Mouse (Mus musculus): ENCODE results near the gene Ablim2. TPM values are rescaled to one million over a fixed set of nuclear protein-coding genes. Genes with fewer than 3 reads are reported as not detected.

Ablim2 gene
- polyA plus RNA-seq, 2 experiments, result 0.16 TPM; not detected in 1

DNA sequence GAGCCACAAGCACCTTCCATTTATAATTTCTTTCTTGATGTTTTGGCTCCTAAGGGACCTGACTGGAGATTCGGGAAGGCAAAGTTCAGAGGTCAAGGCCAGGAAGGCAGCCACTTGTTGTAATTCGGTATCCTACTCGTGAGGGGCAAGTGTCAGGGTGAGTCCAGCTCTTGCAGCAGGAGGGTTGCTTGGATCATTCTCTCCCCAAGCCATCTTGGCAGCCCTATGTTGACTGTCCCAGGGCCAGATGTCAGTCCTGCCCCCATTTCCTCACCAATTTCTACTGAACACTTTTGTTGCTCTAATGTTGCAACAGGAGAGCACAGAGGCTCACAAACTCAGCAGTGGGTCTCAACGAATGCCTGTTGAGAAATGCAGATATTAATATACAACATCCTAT, 140.4 kb downstream of the Ablim2 start:
- Histone ChIP-seq H3K36me3 (replicated peaks; ENCODE audit: control insufficient read depth, insufficient read depth, low read depth) (no peaks in the 10 kb centered on the region), H3K9ac (replicated peaks) (no peak overlapping the region), H3K27ac (no peak overlapping the region), H3K4me3 (ENCODE audit: insufficient read depth in 1 of 2, low read depth in 2 of 2, low read length in 2 of 2) (no peak overlapping the region), H3K27me3 (ENCODE audit: control insufficient read depth, insufficient read depth, low read length) (peaks cover 15% of the 10 kb centered on the region), H3K4me2 (ENCODE audit: low read depth) (no peak overlapping the region), H3K4me1 (replicated peaks; ENCODE audit: control insufficient read depth in 2 of 2, insufficient read depth in 2 of 2, low read length in 1 of 2) (peaks cover 0 to 4% of the 10 kb centered on the region in 2 experiments; a peak in 1 of 4 replicates), H3K9me3 (ENCODE audit: control insufficient read depth, low read length) (no peaks in the 10 kb centered on the region)
- 55% methylated on average over 4 of the region's 4 CpGs for WGBS (ENCODE audit: insufficient replicate concordance)
- ATAC-seq (ENCODE audit: insufficient read depth), result no peak
- TF ChIP-seq EP300 (IDR thresholded peaks at IDR 0.05; ENCODE audit: low read depth) (no peak), CTCF (IDR thresholded peaks at IDR 0.05; ENCODE audit: low read depth) (no peak)
- DNase-seq (ENCODE audit: low read depth in 3 of 3, low spot score in 3 of 3), result no peak

DNA sequence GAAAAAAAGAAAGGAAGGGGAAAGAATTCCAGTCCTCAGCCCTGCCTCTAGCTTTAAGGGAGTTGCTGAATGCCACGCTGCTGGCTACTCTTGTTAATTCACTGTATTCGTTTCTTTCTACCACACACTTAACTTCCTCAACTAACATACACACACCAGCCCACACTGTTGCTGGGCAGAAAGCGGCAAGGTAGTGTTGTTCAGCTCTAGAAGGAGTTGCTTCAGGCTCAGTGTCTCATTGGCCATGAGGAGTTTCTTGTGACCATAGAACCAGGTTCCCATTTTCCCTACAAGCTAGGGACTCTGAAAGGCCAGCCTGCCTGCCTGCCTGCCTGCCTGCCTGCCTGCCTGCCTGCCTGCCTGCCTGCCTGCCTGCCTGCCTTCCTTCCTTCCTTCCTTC, 141.3 kb downstream of the Ablim2 start:
- Histone ChIP-seq H3K4me2 (ENCODE audit: low read depth) (no peak overlapping the region), H3K27ac (no peak overlapping the region), H3K9me3 (ENCODE audit: control insufficient read depth, low read length) (no peaks in the 10 kb centered on the region), H3K9ac (replicated peaks) (no peak overlapping the region), H3K4me3 (ENCODE audit: insufficient read depth in 1 of 2, low read depth in 2 of 2, low read length in 2 of 2) (no peak overlapping the region), H3K36me3 (replicated peaks; ENCODE audit: control insufficient read depth, insufficient read depth, low read depth) (no peaks in the 10 kb centered on the region), H3K27me3 (ENCODE audit: control insufficient read depth, insufficient read depth, low read length) (peaks cover 9% of the 10 kb centered on the region), H3K4me1 (replicated peaks; ENCODE audit: control insufficient read depth in 2 of 2, insufficient read depth in 2 of 2, low read length in 1 of 2) (peaks cover 0 to 4% of the 10 kb centered on the region in 2 experiments; a peak in 1 of 4 replicates)
- WGBS (ENCODE audit: insufficient replicate concordance), result 53% methylated on average over 3 of the region's 3 CpGs
- TF ChIP-seq EP300 (IDR thresholded peaks at IDR 0.05; ENCODE audit: low read depth) (no peak), CTCF (IDR thresholded peaks at IDR 0.05; ENCODE audit: low read depth) (no peak)
- DNase-seq (ENCODE audit: low read depth in 3 of 3, low spot score in 3 of 3), result no peak
- ATAC-seq (ENCODE audit: insufficient read depth), result no peak

DNA sequence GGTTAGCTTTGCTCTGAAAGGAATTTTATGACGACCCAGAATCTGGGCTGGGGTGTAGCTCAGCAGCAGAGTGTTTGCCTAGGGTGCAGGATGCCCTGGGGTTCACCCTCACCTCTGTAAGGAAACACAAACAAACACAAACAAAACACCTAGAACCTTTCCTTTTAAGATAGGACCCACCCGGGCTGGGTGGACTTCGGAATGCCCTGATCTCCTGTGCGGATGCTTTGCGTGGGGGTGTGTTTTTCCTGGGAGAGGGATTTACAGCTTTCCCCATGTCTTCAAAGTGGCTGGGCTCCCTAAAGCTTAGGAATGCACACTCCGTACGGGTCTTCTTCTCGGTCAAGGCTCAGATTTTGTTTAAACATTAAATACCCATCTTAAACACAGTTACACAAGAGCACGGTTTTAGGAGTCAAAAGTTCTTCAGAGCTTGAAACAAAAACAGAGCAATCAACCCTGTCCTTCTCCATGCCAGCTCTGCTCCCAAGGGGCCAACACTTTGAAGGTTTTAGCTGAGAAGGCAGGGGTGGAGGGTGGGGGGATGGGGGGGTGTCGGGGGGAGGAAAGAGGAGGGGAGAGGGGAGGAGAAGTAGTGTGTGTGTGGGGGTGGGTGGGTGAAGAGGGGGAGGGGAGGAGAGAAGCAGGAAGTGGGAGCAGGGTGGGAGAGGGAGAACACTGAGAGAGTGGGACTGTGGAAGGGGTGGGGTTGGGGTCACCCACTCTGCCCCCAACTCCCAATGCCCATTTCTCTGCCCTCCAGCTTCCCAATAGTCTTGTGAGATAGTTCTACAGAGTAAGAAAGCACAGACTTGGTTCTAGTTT, 142.9 kb downstream of the Ablim2 start:
- Histone ChIP-seq H3K9me3 (ENCODE audit: control insufficient read depth, low read length) (no peaks in the 10 kb centered on the region), H3K36me3 (replicated peaks; ENCODE audit: control insufficient read depth, insufficient read depth, low read depth) (no peaks in the 10 kb centered on the region), H3K9ac (replicated peaks) (no peak overlapping the region), H3K4me1 (replicated peaks; ENCODE audit: control insufficient read depth in 2 of 2, insufficient read depth in 2 of 2, low read length in 1 of 2) (peaks cover 0 to 4% of the 10 kb centered on the region in 2 experiments; a peak in 1 of 4 replicates), H3K4me2 (ENCODE audit: low read depth) (no peak overlapping the region), H3K27me3 (ENCODE audit: control insufficient read depth, insufficient read depth, low read length) (no peaks in the 10 kb centered on the region), H3K27ac (no peak overlapping the region), H3K4me3 (ENCODE audit: insufficient read depth in 1 of 2, low read depth in 2 of 2, low read length in 2 of 2) (no peak overlapping the region)
- DNase-seq (ENCODE audit: low read depth in 3 of 3, low spot score in 3 of 3) (no peak), ATAC-seq (ENCODE audit: insufficient read depth) (no peak)
- WGBS (ENCODE audit: insufficient replicate concordance), result 30% methylated on average over 10 of the region's 10 CpGs
- no peak for TF ChIP-seq CTCF (IDR thresholded peaks at IDR 0.05; ENCODE audit: low read depth)
- no peak for TF ChIP-seq EP300 (IDR thresholded peaks at IDR 0.05; ENCODE audit: low read depth)

DNA sequence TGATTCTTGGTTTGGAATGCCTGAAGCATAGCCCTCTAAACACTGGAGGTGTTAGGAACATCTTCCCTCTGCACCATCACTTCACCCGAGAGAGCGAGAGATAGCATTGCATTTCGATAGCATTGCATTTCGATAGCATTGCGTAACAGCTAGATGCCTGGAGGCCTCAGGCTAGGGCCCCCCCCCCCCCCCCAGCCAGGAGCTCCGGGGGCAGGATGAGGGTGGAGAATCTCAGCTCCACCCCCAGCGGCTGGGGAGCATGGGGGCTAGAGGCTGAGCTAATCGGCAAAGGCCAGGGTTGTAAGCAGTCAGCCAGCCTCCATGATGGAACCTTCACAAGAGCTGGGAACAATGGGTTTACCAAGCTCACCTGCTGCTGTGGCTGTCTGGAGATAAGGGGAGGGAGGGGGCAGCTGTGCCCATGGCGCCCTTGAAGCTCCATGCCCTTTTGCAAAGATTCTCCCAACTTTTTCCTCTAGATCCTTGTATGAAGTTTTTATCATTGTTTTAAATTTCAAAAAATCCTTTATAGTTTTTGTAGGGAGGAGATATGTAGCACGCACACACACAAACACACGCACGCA, 143.6 kb downstream of the Ablim2 start:
- Histone ChIP-seq H3K27me3 (ENCODE audit: control insufficient read depth, insufficient read depth, low read length) (no peaks in the 10 kb centered on the region), H3K4me2 (ENCODE audit: low read depth) (no peak overlapping the region; the same call in 1 of the 2 replicates), H3K27ac (no peak overlapping the region), H3K4me3 (ENCODE audit: insufficient read depth in 1 of 2, low read depth in 2 of 2, low read length in 2 of 2) (no peak overlapping the region), H3K36me3 (replicated peaks; ENCODE audit: control insufficient read depth, insufficient read depth, low read depth) (no peaks in the 10 kb centered on the region), H3K9me3 (ENCODE audit: control insufficient read depth, low read length) (no peaks in the 10 kb centered on the region), H3K9ac (replicated peaks) (no peak overlapping the region), H3K4me1 (replicated peaks; ENCODE audit: control insufficient read depth in 2 of 2, insufficient read depth in 2 of 2, low read length in 1 of 2) (peaks cover 0 to 4% of the 10 kb centered on the region in 2 experiments; a peak in 1 of 4 replicates)
- 37% methylated on average over 11 of the region's 12 CpGs for WGBS (ENCODE audit: insufficient replicate concordance)
- ATAC-seq (ENCODE audit: insufficient read depth) (no peak), DNase-seq (ENCODE audit: low read depth in 3 of 3, low spot score in 3 of 3) (no peak)
- TF ChIP-seq CTCF (IDR thresholded peaks at IDR 0.05; ENCODE audit: low read depth) (no peak), EP300 (IDR thresholded peaks at IDR 0.05; ENCODE audit: low read depth) (no peak)

DNA sequence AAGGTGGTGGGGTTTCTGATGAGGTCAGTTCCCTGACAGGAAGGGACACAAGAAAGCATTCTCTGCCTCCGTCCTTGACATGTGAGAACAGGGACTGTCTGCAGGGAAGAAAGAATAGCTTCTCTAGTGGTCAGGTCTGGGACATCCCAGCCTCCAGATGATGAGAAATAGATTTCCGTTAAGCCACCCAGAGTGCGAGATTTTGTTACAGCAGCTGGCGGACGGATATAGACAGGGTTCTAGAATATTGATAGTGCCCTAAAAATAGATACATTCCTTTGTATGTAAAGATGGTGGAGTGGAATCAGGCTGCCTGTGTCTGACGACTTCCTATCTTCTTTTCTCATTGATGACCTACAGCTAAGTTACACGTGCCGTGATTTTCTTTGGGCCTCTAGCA, 145.8 kb downstream of the Ablim2 start:
- 62% methylated on average over 8 of the region's 8 CpGs for WGBS (ENCODE audit: insufficient replicate concordance)
- Histone ChIP-seq H3K4me2 (ENCODE audit: low read depth) (no peak overlapping the region), H3K36me3 (replicated peaks; ENCODE audit: control insufficient read depth, insufficient read depth, low read depth) (no peaks in the 10 kb centered on the region), H3K9ac (replicated peaks) (no peak overlapping the region), H3K9me3 (ENCODE audit: control insufficient read depth, low read length) (no peaks in the 10 kb centered on the region), H3K27ac (no peak overlapping the region), H3K4me3 (ENCODE audit: insufficient read depth in 1 of 2, low read depth in 2 of 2, low read length in 2 of 2) (no peak overlapping the region), H3K4me1 (replicated peaks; ENCODE audit: control insufficient read depth in 2 of 2, insufficient read depth in 2 of 2, low read length in 1 of 2) (peaks cover 0 to 2% of the 10 kb centered on the region in 2 experiments; a peak in 1 of 4 replicates), H3K27me3 (ENCODE audit: control insufficient read depth, insufficient read depth, low read length) (no peaks in the 10 kb centered on the region)
- DNase-seq (ENCODE audit: low read depth in 3 of 3, low spot score in 3 of 3) (no peak), ATAC-seq (ENCODE audit: insufficient read depth) (no peak)
- no peak for TF ChIP-seq CTCF (IDR thresholded peaks at IDR 0.05; ENCODE audit: low read depth)
- TF ChIP-seq EP300 (IDR thresholded peaks at IDR 0.05; ENCODE audit: low read depth), result no peak

All from liver, embryonic 14.5 days (tissue).